Mouse (Mus musculus) stomach, embryonic 16.5 days (tissue): ENCODE results near the gene Suds3. TPM values are rescaled to one million over a fixed set of nuclear protein-coding genes. Genes with fewer than 3 reads are reported as not detected.

Experiments
- ATAC-seq: fragments of 200-750 bp; cut with Nextera tagmentation; 2 replicates; pipeline ENCODE4 v1.8.0; 2017; ENCODE audit warnings: moderate number of reproducible peaks, moderate TSS enrichment; ENCODE audit not compliant: insufficient read depth, low FRiP score
- H3K27ac ChIP-seq: fragments of 300-500 bp; sonication (generic); 2 replicates; pipeline ENCODE4 v1.5.1; 2014; ENCODE audit warnings: low read length
- H3K27me3 ChIP-seq: fragments of 300-500 bp; sonication (generic); 2 replicates; pipeline ENCODE4 v1.6.1; 2014; ENCODE audit warnings: low read length, control low read depth, mixed read lengths; ENCODE audit not compliant: control insufficient read depth, insufficient read depth
- H3K36me3 ChIP-seq: fragments of 300-500 bp; sonication (generic); 2 replicates; pipeline ENCODE4 v1.6.1; 2014; ENCODE audit warnings: low read length; ENCODE audit not compliant: control insufficient read depth, insufficient read depth
- H3K4me1 ChIP-seq: fragments of 300-500 bp; sonication (generic); 2 replicates; pipeline ENCODE4 v1.6.1; 2014; ENCODE audit warnings: low read length, control low read depth, mixed read lengths; ENCODE audit not compliant: control insufficient read depth, insufficient read depth
- H3K4me2 ChIP-seq: fragments of 300-500 bp; sonication (generic); 2 replicates; pipeline ENCODE4 v1.6.1; 2014; ENCODE audit warnings: low read depth, low read length, mixed read lengths
- H3K4me3 ChIP-seq: fragments of 300-500 bp; sonication (generic); replicated peaks from 2 replicates; pipeline ENCODE4 v1.5.1; 2014; ENCODE audit warnings: mild to moderate bottlenecking, low read length
- H3K9ac ChIP-seq: fragments of 300-500 bp; sonication (generic); 2 replicates; pipeline ENCODE4 v1.6.1; 2014; ENCODE audit warnings: low read length
- H3K9me3 ChIP-seq: fragments of 300-500 bp; sonication (generic); replicated peaks from 2 replicates; pipeline ENCODE4 v1.6.1; 2016; ENCODE audit warnings: low read length, control low read depth; ENCODE audit not compliant: control insufficient read depth
- WGBS: fragments of 180-500 bp; shearing (Covaris S2); extraction: QIAGEN DNeasy Blood & Tissue Kit; methylation state at CpG from one replicate; pipeline ENCODE4 v1.1.7; 2014; 5-methylcytosine and 5-hydroxymethylcytosine counted together
- polyA plus RNA-seq: library from polyadenylated mRNA; unstranded; fragments of >200 nt; fragmentation: Nextera tagmentation; extraction: Ambion mirVana; gene quantifications from 2 replicates; pipeline ENCODE4 v1.2.1, GENCODE M21; 2015

Suds3 gene
- polyA plus RNA-seq, 1 experiment from 2014 or later, result 46.2 TPM

GRCm38 (mm10) chr5:117060484-117061130 lies 55.3 kb downstream of the Suds3 start:
- no peak overlapping the region for H3K4me2 ChIP-seq
- no peaks in the 10 kb centered on the region for H3K36me3 ChIP-seq
- H3K4me1 ChIP-seq, result no peaks in the 10 kb centered on the region
- no peaks in the 10 kb centered on the region for H3K9me3 ChIP-seq
- 75% methylated on average over 18 of the region's 18 CpGs for WGBS
- H3K9ac ChIP-seq, result no peak overlapping the region
- H3K27ac ChIP-seq, result no peak overlapping the region
- no peak for ATAC-seq
- H3K4me3 ChIP-seq, result no peak overlapping the region
- H3K27me3 ChIP-seq, result no peaks in the 10 kb centered on the region

- Histone ChIP-seq H3K9me3 (no peaks in the 10 kb centered on the region), H3K36me3 (no peaks in the 10 kb centered on the region), H3K9ac (no peak overlapping the region), H3K4me1 (no peaks in the 10 kb centered on the region), H3K27ac (no peak overlapping the region), H3K4me2 (no peak overlapping the region), H3K27me3 (no peaks in the 10 kb centered on the region), H3K4me3 (no peak overlapping the region)
- no peak for ATAC-seq
- 76% methylated on average over 7 of the region's 7 CpGs for WGBS
Observed at GRCm38 (mm10) chr5:117049940-117050339, 66.0 kb downstream of the Suds3 start.

- no peak overlapping the region for H3K4me3 ChIP-seq
- H3K9me3 ChIP-seq, result no peaks in the 10 kb centered on the region
- 56% methylated on average over 10 of the region's 10 CpGs for WGBS
- H3K27me3 ChIP-seq, result no peaks in the 10 kb centered on the region
- no peak overlapping the region for H3K9ac ChIP-seq
- no peak overlapping the region for H3K27ac ChIP-seq
- H3K4me1 ChIP-seq, result no peaks in the 10 kb centered on the region
- H3K36me3 ChIP-seq, result no peaks in the 10 kb centered on the region
- no peak for ATAC-seq
- H3K4me2 ChIP-seq, result no peak overlapping the region
Observed at GRCm38 (mm10) chr5:117045101-117045500, 70.8 kb downstream of the Suds3 start.

GRCm38 (mm10) chr5:117042661-117043060 lies 73.3 kb downstream of the Suds3 start:
- ATAC-seq, result no peak
- no peaks in the 10 kb centered on the region for H3K9me3 ChIP-seq
- H3K27me3 ChIP-seq, result no peaks in the 10 kb centered on the region
- no peak overlapping the region for H3K4me3 ChIP-seq
- no peak overlapping the region for H3K27ac ChIP-seq
- no peak overlapping the region for H3K4me2 ChIP-seq
- 63% methylated on average over 11 of the region's 11 CpGs for WGBS
- no peaks in the 10 kb centered on the region for H3K4me1 ChIP-seq
- H3K9ac ChIP-seq, result no peak overlapping the region
- H3K36me3 ChIP-seq, result no peaks in the 10 kb centered on the region

Other genes starting within 250 kb of the Suds3 start
- 33.1 TPM in 2 replicates for gene Taok3, start 4.0 kb upstream of the Suds3 start, polyA plus RNA-seq
- gene Pebp1, start 171.5 kb upstream of the Suds3 start, polyA plus RNA-seq, result 666 and 677 TPM in 2 replicates
- 20.7 and 22.5 TPM in 2 replicates for gene Vsig10, start 203.0 kb upstream of the Suds3 start, polyA plus RNA-seq
- 34.1 and 35.0 TPM in 2 replicates for gene Wsb2, start 241.2 kb upstream of the Suds3 start, polyA plus RNA-seq